Mouse (Mus musculus) stomach, embryonic 15.5 days (tissue): ENCODE data around the gene Runx2. TPM values are rescaled to one million over a fixed set of nuclear protein-coding genes. Genes with fewer than 3 reads are reported as not detected.

Experiments used
- ATAC-seq: fragments of 200-750 bp; cut with Nextera tagmentation; 2 replicates; pipeline ENCODE4 v1.8.0; 2017; ENCODE audit warnings: low read depth, moderate number of reproducible peaks, moderate TSS enrichment; ENCODE audit not compliant: insufficient read depth, low FRiP score
- H3K27ac ChIP-seq: fragments of 300-500 bp; sonication (generic); 2 replicates; pipeline ENCODE4 v1.5.1; 2015; ENCODE audit warnings: mild to moderate bottlenecking, inconsistent platforms
- H3K27me3 ChIP-seq: fragments of 300-500 bp; sonication (generic); replicated peaks from 2 replicates; pipeline ENCODE4 v1.6.1; 2015; ENCODE audit warnings: inconsistent platforms
- H3K36me3 ChIP-seq: fragments of 300-500 bp; sonication (generic); 2 replicates; pipeline ENCODE4 v1.6.1; 2015; ENCODE audit warnings: inconsistent platforms
- H3K4me1 ChIP-seq: fragments of 300-500 bp; sonication (generic); 2 replicates; pipeline ENCODE4 v1.6.1; 2015; ENCODE audit warnings: inconsistent platforms
- H3K4me2 ChIP-seq: fragments of 300-500 bp; sonication (generic); 2 replicates; pipeline ENCODE4 v1.6.1; 2015; ENCODE audit warnings: mild to moderate bottlenecking, inconsistent platforms
- H3K4me3 ChIP-seq: fragments of 300-500 bp; sonication (generic); replicated peaks from 2 replicates; pipeline ENCODE4 v1.5.1; 2015; ENCODE audit warnings: inconsistent platforms
- H3K9ac ChIP-seq: fragments of 300-500 bp; sonication (generic); 2 replicates; pipeline ENCODE4 v1.6.1; 2015; ENCODE audit warnings: inconsistent platforms
- H3K9me3 ChIP-seq: fragments of 300-500 bp; sonication (generic); 2 replicates; pipeline ENCODE4 v1.6.1; 2016; ENCODE audit warnings: inconsistent platforms
- WGBS: fragments of 180-500 bp; shearing (Covaris S2); methylation state at CpG from one replicate; pipeline ENCODE4 v1.1.7; 2015; 5-methylcytosine and 5-hydroxymethylcytosine counted together
- polyA plus RNA-seq: library from polyadenylated mRNA; unstranded; fragments of >200 nt; fragmentation: Nextera tagmentation; extraction: Ambion mirVana; gene quantifications from 2 replicates; pipeline ENCODE4 v1.2.1, GENCODE M21; 2015

The Runx2 gene
- polyA plus RNA-seq = 1.0 TPM in 2 replicates

DNA sequence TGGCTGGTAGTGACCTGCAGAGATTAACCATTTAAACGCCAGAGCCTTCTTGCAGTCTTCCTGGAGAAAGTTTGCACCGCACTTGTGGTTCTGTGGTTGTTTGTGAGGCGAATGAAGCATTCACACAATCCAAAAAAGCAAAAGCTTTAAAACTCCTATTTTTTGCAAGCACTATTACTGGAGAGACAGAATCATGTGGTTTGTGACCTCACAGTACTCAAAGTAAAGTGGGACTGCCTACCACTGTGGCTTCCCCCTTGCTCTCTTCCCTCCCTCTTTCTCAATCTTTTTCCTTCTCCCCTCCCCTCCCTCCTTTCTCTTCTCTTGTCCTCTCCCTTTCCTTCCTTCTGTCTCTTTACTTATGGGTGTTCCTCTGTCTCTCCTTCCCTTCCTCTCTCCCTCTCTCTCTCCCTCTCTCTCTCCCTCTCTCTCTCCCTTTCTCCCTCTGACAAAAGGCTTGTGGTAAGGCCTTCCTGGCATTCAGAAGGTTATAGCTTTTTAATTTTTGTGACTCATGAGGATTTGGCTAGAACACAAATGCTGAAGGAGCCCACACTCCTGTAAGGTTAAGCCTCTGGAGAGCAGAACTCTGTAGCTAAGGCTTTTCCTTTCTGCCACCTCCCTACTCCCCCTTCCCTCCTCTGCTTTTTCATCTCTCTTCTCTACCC lies at the start of gene Runx2:
Gene Runx2, minus strand, starts transcription at position 290 of the 668 bp plus-strand sequence.
- Histone ChIP-seq H3K9ac (no peak within 1 kb of the TSS), H3K4me2 (no peak within 1 kb of the TSS; the same call in none of the 2 replicates), H3K36me3 (no peaks in the 10 kb centered on the region), H3K27ac (no peak within 1 kb of the TSS), H3K4me3 (no peak within 1 kb of the TSS), H3K27me3 (no peaks in the 10 kb centered on the region), H3K4me1 (no peaks in the 10 kb centered on the region), H3K9me3 (no peaks in the 10 kb centered on the region)
- no peak for ATAC-seq
- WGBS = 52% methylated on average over 3 of the region's 3 CpGs

DNA sequence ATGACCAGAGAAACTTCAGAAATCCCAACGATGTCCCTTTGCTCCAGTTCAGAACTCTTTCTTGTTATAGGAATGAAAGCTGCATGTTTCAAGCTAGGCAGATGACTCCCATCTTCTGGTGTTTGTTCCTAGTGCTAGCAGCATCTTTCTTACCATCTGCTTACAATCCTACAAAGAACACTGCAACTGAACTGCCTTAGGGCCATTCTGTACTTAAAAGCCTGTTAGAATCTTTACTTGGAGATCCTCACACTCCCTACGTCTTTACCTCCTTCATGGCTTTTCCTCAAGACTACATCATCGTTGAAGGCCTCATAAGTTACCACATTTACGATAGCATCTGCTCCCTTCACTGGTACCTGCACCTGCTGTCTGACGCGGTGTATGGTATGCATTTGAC lies 48.6 kb upstream of the Runx2 start:
- H3K4me3 ChIP-seq = no peak overlapping the region
- no peaks in the 10 kb centered on the region for H3K4me1 ChIP-seq
- no peaks in the 10 kb centered on the region for H3K36me3 ChIP-seq
- H3K9me3 ChIP-seq = no peaks in the 10 kb centered on the region
- 90% methylated on average over 6 of the region's 6 CpGs for WGBS
- H3K4me2 ChIP-seq = no peak overlapping the region
- ATAC-seq = no peak
- H3K27ac ChIP-seq = no peak overlapping the region
- H3K9ac ChIP-seq = no peak overlapping the region
- no peaks in the 10 kb centered on the region for H3K27me3 ChIP-seq

- Histone ChIP-seq H3K9me3 (no peaks in the 10 kb centered on the region), H3K27me3 (no peaks in the 10 kb centered on the region), H3K4me3 (no peak overlapping the region), H3K9ac (no peak overlapping the region), H3K36me3 (no peaks in the 10 kb centered on the region), H3K4me1 (no peaks in the 10 kb centered on the region), H3K27ac (no peak overlapping the region), H3K4me2 (no peak overlapping the region)
- ATAC-seq = no peak
- WGBS = 60% methylated on average over 4 of the region's 4 CpGs
These were observed 27.6 kb upstream of the Runx2 start for GRCm38 (mm10) chr17:44842184-44842583.

- no peak overlapping the region for H3K9ac ChIP-seq
- no peaks in the 10 kb centered on the region for H3K36me3 ChIP-seq
- H3K27ac ChIP-seq = no peak overlapping the region
- no peak overlapping the region for H3K4me3 ChIP-seq
- ATAC-seq = no peak
- WGBS = 71% methylated on average over 1 of the region's 1 CpGs
- H3K4me2 ChIP-seq = no peak overlapping the region
- H3K9me3 ChIP-seq = no peaks in the 10 kb centered on the region
- H3K4me1 ChIP-seq = no peaks in the 10 kb centered on the region
- H3K27me3 ChIP-seq = no peaks in the 10 kb centered on the region
These were observed 16.6 kb upstream of the Runx2 start for GRCm38 (mm10) chr17:44831201-44831600.

GRCm38 (mm10) chr17:44829587-44829986 lies 15.0 kb upstream of the Runx2 start:
- H3K9ac ChIP-seq = no peak overlapping the region
- ATAC-seq = no peak
- 86% methylated on average over 3 of the region's 3 CpGs for WGBS

DNA sequence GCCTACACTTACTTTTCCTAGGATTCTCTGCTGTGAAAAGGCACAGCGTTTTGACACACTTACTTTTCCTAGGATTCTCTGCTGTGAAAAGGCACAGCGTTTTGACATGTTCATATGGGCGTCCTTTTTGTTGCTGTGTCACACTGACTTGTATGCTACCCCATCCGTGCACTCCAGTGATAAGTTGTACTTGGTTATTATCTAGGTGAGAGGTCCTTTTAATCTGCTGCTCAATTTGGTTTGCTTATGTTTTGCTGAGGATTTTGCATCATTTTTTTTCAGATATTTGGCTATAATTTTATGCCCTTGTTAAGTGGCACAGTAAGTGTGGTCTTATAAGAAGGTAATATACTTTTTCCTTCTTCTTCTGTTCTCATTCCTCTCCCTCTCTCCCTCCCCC lies 13.4 kb upstream of the Runx2 start:
- Histone ChIP-seq H3K4me1 (no peaks in the 10 kb centered on the region), H3K27me3 (no peaks in the 10 kb centered on the region), H3K36me3 (no peaks in the 10 kb centered on the region), H3K9ac (no peak overlapping the region), H3K4me3 (no peak overlapping the region), H3K27ac (no peak overlapping the region), H3K9me3 (no peaks in the 10 kb centered on the region), H3K4me2 (no peak overlapping the region)
- ATAC-seq = peak; percentile 75; the same call in 1 of the 2 replicates
- 79% methylated on average over 4 of the region's 4 CpGs for WGBS

More at GRCm38 (mm10) chr17:44829587-44829986, 15.0 kb upstream of the Runx2 start:
- Histone ChIP-seq H3K4me1 (no peaks in the 10 kb centered on the region), H3K9me3 (no peaks in the 10 kb centered on the region), H3K27me3 (no peaks in the 10 kb centered on the region), H3K4me2 (no peak overlapping the region), H3K36me3 (no peaks in the 10 kb centered on the region), H3K27ac (no peak overlapping the region), H3K4me3 (no peak overlapping the region)

GRCm38 (mm10) chr17:44827124-44827523 lies 12.5 kb upstream of the Runx2 start:
- H3K27me3 ChIP-seq = no peaks in the 10 kb centered on the region
- no peak overlapping the region for H3K9ac ChIP-seq
- WGBS = 74% methylated on average over 3 of the region's 3 CpGs
- no peak overlapping the region for H3K4me3 ChIP-seq
- no peaks in the 10 kb centered on the region for H3K4me1 ChIP-seq
- no peak overlapping the region for H3K27ac ChIP-seq
- no peaks in the 10 kb centered on the region for H3K9me3 ChIP-seq
- ATAC-seq = no peak
- H3K36me3 ChIP-seq = no peaks in the 10 kb centered on the region
- H3K4me2 ChIP-seq = no peak overlapping the region

DNA sequence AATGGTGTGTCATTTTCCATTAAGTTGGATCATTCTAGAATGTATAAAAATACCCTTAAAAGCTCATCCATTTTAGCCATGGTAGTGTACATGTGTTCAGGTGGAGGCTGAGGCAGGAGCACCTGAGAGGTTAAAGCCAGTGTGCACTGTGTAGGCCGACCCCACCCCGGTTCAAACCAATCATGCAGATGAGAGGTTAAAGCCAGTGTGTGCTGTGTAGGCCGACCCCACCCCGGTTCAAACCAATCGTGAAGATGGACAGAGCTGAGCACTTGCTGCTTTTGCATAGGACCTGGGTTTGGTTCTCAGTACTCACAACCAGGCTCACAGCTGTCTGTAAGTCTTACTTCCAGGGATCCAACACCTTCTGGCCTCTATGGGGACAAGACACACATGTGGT lies 7.3 kb upstream of the Runx2 start:
- ATAC-seq = no peak
- no peaks in the 10 kb centered on the region for H3K4me1 ChIP-seq
- WGBS = 84% methylated on average over 5 of the region's 5 CpGs

GRCm38 (mm10) chr17:44819816-44820215 lies 5.2 kb upstream of the Runx2 start:
- ATAC-seq = no peak
- H3K4me1 ChIP-seq = no peaks in the 10 kb centered on the region
- no peak overlapping the region for H3K4me2 ChIP-seq
- H3K4me3 ChIP-seq = no peak overlapping the region
- 71% methylated on average over 4 of the region's 4 CpGs for WGBS
- H3K36me3 ChIP-seq = no peaks in the 10 kb centered on the region
- no peak overlapping the region for H3K9ac ChIP-seq
- no peak overlapping the region for H3K27ac ChIP-seq
- H3K9me3 ChIP-seq = no peaks in the 10 kb centered on the region
- no peaks in the 10 kb centered on the region for H3K27me3 ChIP-seq

More for the DNA sequence above, 7.3 kb upstream of the Runx2 start:
- Histone ChIP-seq H3K36me3 (no peaks in the 10 kb centered on the region), H3K4me3 (no peak overlapping the region), H3K9me3 (no peaks in the 10 kb centered on the region), H3K27ac (no peak overlapping the region), H3K9ac (no peak overlapping the region), H3K27me3 (no peaks in the 10 kb centered on the region), H3K4me2 (no peak overlapping the region)

GRCm38 (mm10) chr17:44818825-44819224 lies 4.2 kb upstream of the Runx2 start:
- Histone ChIP-seq H3K4me1 (no peaks in the 10 kb centered on the region), H3K9me3 (no peaks in the 10 kb centered on the region), H3K27ac (no peak overlapping the region), H3K4me2 (no peak overlapping the region), H3K36me3 (no peaks in the 10 kb centered on the region), H3K27me3 (no peaks in the 10 kb centered on the region), H3K4me3 (no peak overlapping the region), H3K9ac (no peak overlapping the region)
- no peak for ATAC-seq
- 77% methylated on average over 2 of the region's 2 CpGs for WGBS

DNA sequence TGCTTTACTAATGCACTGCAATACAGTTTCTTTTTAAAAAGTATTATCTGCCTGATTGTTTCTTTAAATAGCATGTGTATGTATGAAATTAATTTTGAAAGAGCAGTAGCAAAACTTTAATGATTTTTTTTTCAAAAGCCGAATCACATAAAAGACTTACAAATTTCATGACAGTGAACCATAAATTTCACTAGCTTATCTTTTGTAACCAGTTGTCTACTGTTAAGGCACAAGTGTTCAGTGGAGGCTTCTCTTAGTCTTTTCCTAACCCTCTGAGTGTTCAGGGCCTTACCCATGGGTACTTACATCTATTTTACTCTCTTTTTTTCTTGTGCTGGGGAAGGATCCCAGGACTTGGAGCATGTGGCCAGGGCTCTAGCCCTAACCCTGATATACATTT lies 7.6 kb downstream of the Runx2 start:
- Histone ChIP-seq H3K27me3 (no peaks in the 10 kb centered on the region), H3K4me1 (peaks cover 2% of the 10 kb centered on the region; the same call in 1 of the 2 replicates), H3K4me2 (no peak overlapping the region), H3K27ac (no peak overlapping the region), H3K9ac (no peak overlapping the region), H3K4me3 (no peak overlapping the region), H3K36me3 (no peaks in the 10 kb centered on the region), H3K9me3 (no peaks in the 10 kb centered on the region)
- ATAC-seq = no peak
- WGBS = 88% methylated on average over 1 of the region's 1 CpGs

- Histone ChIP-seq H3K4me2 (no peak overlapping the region), H3K9me3 (no peaks in the 10 kb centered on the region), H3K9ac (no peak overlapping the region), H3K4me3 (no peak overlapping the region), H3K27ac (no peak overlapping the region), H3K36me3 (peaks cover 7% of the 10 kb centered on the region; the same call in 1 of the 2 replicates), H3K4me1 (no peaks in the 10 kb centered on the region), H3K27me3 (no peaks in the 10 kb centered on the region)
- ATAC-seq = no peak
- WGBS = 20% methylated on average over 3 of the region's 3 CpGs
These were observed 17.3 kb downstream of the Runx2 start for GRCm38 (mm10) chr17:44797331-44797730.
